Mouse (Mus musculus) cerebellum, adult 2 months (tissue): ENCODE results near the gene Aimp2. TPM values are rescaled to one million over a fixed set of nuclear protein-coding genes. Genes with fewer than 3 reads are reported as not detected.

Experiments
- DNase-seq, 2 experiments: peaks; one replicate each; pipeline ENCODE4 v3.0.0; 2021
- H3K27ac ChIP-seq: fragments of 200-500 bp; 2 replicates; pipeline ENCODE4 v1.5.1; 2012; ENCODE audit warnings: low read length, control low read depth, inconsistent platforms; ENCODE audit not compliant: insufficient read depth
- H3K27me3 ChIP-seq: fragments of 200-500 bp; 2 replicates; pipeline ENCODE4 v1.6.1; 2012; ENCODE audit warnings: inconsistent platforms, mild to moderate bottlenecking, low read length, moderate library complexity; ENCODE audit not compliant: control insufficient read depth, insufficient read depth
- H3K4me1 ChIP-seq: fragments of 200-500 bp; 2 replicates; pipeline ENCODE4 v1.6.1; 2011; ENCODE audit warnings: low read length; ENCODE audit not compliant: control insufficient read depth, insufficient read depth
- H3K4me3 ChIP-seq: fragments of 200-500 bp; replicated peaks from 2 replicates; pipeline ENCODE3; 2011; ENCODE audit warnings: mild to moderate bottlenecking, low read depth, low read length, control low read depth; ENCODE audit not compliant: insufficient read depth
- CTCF ChIP-seq: fragments of 200-500 bp; IDR thresholded peaks from 2 replicates; pipeline ENCODE4 v1.5.1; 2011; ENCODE audit warnings: low read depth, mild to moderate bottlenecking, control low read depth, low read length, moderate library complexity, borderline replicate concordance; ENCODE audit not compliant: insufficient read depth
- POLR2A ChIP-seq: fragments of 200-500 bp; IDR thresholded peaks from 2 replicates; pipeline ENCODE4 v1.6.1; 2011; ENCODE audit warnings: low read length, control low read depth, borderline replicate concordance; ENCODE audit not compliant: insufficient read depth
- WGBS: fragments of 180-500 bp; shearing (Covaris S2); methylation state at CpG from one replicate; pipeline ENCODE4 v1.1.7; 2018; 5-methylcytosine and 5-hydroxymethylcytosine counted together
- polyA plus RNA-seq: library from polyadenylated mRNA; depleted of rRNA; stranded (reverse); fragments of >200 nt; gene quantifications from 2 replicates; pipeline ENCODE4 v1.2.3, GENCODE M21; 2012

The Aimp2 gene
- polyA plus RNA-seq, 1 experiment = 50.2 TPM

- no peak for TF ChIP-seq POLR2A
- no peak for TF ChIP-seq CTCF
- no peak for DNase-seq
- Histone ChIP-seq H3K27ac (no peak overlapping the region), H3K27me3 (no peaks in the 10 kb centered on the region), H3K4me1 (peaks cover 2% of the 10 kb centered on the region; the same call in 1 of the 2 replicates), H3K4me3 (no peak overlapping the region)
- over 99% methylated on average over 3 of the region's 3 CpGs for WGBS
These were observed 8.5 kb upstream of the Aimp2 start for GRCm38 (mm10) chr5:143918120-143918519.

- 48% methylated on average over 5 of the region's 5 CpGs for WGBS
- DNase-seq = peak in 1 of 2 experiments; percentile 24
- Histone ChIP-seq H3K4me3 (no peak overlapping the region), H3K27me3 (no peaks in the 10 kb centered on the region), H3K27ac (no peak overlapping the region), H3K4me1 (peaks cover 2% of the 10 kb centered on the region; the same call in 1 of the 2 replicates)
- TF ChIP-seq POLR2A = no peak
- TF ChIP-seq CTCF = peak; percentile 44; the same call in 1 of the 2 replicates
These were observed 7.8 kb upstream of the Aimp2 start for GRCm38 (mm10) chr5:143917418-143917817.

DNA sequence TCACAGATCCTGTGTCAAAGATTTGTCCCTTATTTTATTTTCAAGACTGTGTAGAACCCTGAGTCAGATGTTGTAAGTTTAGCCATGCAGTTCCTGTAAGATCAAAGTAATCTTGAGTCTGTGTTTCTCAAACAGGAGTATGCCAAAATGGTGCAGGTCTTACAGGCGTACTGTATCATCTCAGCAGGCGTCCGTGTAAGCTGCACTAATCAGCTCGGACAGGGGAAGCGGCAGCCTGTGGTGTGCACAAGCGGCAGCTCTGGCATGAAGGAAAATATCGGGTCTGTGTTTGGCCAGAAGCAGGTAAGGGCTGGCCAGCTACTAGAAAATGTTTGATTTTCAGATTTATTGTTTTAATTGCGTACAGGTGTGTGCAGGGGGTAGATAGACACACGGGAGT, 6.6 kb upstream of the Aimp2 start:
- 38% methylated on average over 9 of the region's 9 CpGs for WGBS
- Histone ChIP-seq H3K4me3 (no peak overlapping the region), H3K27ac (no peak overlapping the region), H3K27me3 (no peaks in the 10 kb centered on the region), H3K4me1 (peaks cover 2% of the 10 kb centered on the region; the same call in 1 of the 2 replicates)
- DNase-seq = no peak
- no peak for TF ChIP-seq CTCF
- TF ChIP-seq POLR2A = no peak

GRCm38 (mm10) chr5:143908926-143909325, 721 bp downstream of the Aimp2 start:
- H3K27me3 ChIP-seq = no peaks in the 10 kb centered on the region

GRCm38 (mm10) chr5:143906429-143906828, 3.2 kb downstream of the Aimp2 start:
- Histone ChIP-seq H3K27ac (no peak overlapping the region), H3K4me3 (no peak overlapping the region), H3K4me1 (no peaks in the 10 kb centered on the region; the same call in 1 of the 2 replicates), H3K27me3 (no peaks in the 10 kb centered on the region)
- WGBS = 84% methylated on average over 8 of the region's 8 CpGs
- TF ChIP-seq CTCF (no peak), POLR2A (no peak)
- DNase-seq = no peak

More at GRCm38 (mm10) chr5:143908926-143909325, 721 bp downstream of the Aimp2 start:
- TF ChIP-seq CTCF (no peak), POLR2A (no peak)
- WGBS = 2% methylated on average over 9 of the region's 9 CpGs
- Histone ChIP-seq H3K27ac (no peak overlapping the region), H3K4me1 (no peaks in the 10 kb centered on the region; the same call in 1 of the 2 replicates), H3K4me3 (peak overlapping the region; percentile 76)
- no peak for DNase-seq

- no peak for TF ChIP-seq CTCF
- no peak for TF ChIP-seq POLR2A
- H3K4me3 ChIP-seq = no peak overlapping the region
- no peaks in the 10 kb centered on the region; the same call in 1 of the 2 replicates for H3K4me1 ChIP-seq
- no peak for DNase-seq
- H3K27ac ChIP-seq = no peak overlapping the region
- H3K27me3 ChIP-seq = no peaks in the 10 kb centered on the region
- 90% methylated on average over 4 of the region's 4 CpGs for WGBS
These were observed 5.8 kb downstream of the Aimp2 start for GRCm38 (mm10) chr5:143903813-143904212.

DNA sequence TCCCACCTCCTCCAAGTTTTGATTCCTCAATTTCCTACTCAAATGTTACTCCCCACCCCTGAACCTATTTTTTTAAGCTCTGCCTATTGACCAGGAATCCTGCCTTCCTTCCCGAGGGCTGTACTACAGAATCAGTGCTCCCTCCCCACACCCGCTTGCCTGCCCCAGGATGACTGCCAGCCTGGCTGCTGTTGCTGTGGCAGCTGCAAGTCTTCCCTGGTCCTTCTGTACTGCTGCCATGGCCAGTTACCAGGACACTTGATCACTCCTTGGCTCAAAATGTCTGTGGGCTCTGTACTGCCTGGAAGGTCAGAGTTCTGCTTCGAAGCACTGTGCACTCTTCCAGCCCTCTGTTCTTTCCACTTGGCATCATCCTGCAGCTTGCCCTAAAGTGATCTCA, 7.5 kb downstream of the Aimp2 start:
- peak in 1 of 2 experiments; percentile 21 for DNase-seq
- no peaks in the 10 kb centered on the region for H3K4me1 ChIP-seq
- no peaks in the 10 kb centered on the region for H3K27me3 ChIP-seq
- TF ChIP-seq POLR2A = no peak
- no peak for TF ChIP-seq CTCF
- no peak overlapping the region for H3K4me3 ChIP-seq
- no peak overlapping the region for H3K27ac ChIP-seq
- WGBS = 15% methylated on average over 3 of the region's 3 CpGs

- DNase-seq = no peak
- WGBS = 88% methylated on average over 14 of the region's 14 CpGs
- H3K27me3 ChIP-seq = no peaks in the 10 kb centered on the region
- H3K4me1 ChIP-seq = no peaks in the 10 kb centered on the region
- no peak for TF ChIP-seq CTCF
- no peak for TF ChIP-seq POLR2A
- H3K4me3 ChIP-seq = no peak within 1 kb of the TSS
- H3K27ac ChIP-seq = no peak within 1 kb of the TSS
These were observed 11.9 kb downstream of the Aimp2 start, which contains the start of gene Ankrd61 for GRCm38 (mm10) chr5:143897635-143898330. Gene Ankrd61, minus strand, starts transcription at chr5:143897685.
